Mouse (Mus musculus) spleen, postnatal 14 days (tissue): Measurements from ENCODE around the gene Endov.

Experiments used
- DNase-seq, 2 experiments: peaks; one replicate each; pipeline ENCODE4 v3.0.0; 2021 to 2022; ENCODE audit warnings: low spot score in 2 of 2

The Endov gene

DNA sequence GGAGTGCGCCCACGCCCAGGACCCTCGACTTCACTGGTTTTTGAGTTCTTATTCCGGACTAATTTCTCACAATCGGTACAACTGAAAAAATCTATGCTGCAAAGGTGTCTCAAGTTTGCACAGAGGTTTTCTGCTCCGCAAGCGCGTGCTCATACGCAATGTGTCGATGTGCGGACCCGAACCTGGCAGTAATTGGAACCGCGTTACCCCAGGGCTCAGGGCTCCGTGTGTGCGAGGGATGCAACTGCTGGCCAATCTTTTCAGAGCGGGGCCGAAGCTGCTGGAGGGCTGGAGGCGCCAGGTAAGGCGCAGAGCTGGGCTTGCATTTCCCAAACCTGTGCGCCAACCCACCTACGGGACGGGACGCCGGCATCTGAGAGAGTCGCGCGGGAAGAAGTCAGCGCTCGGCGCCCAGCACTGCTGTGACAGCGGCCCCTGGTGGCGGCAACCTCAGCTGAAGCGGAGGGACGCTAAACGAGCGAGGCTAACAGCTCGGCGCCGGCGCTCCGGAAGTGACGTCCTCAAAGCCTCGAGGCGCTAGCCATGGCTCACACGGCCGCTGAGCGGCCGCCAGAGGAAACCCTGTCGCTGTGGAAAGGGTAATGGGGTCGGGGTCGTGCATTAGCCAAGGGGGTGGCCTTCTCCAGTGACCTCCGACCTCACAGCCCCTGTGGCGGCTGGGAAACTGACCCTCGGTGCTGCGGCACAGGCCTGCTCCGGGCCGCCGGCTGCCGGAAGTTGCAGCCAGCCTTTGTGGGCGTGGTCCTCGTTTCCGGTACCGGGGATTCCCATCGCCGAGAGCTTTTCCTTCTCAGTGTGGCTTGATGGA is at the start of gene Endov:
Endov (plus strand) TSS at position 487 of the 829 bp plus-strand sequence.
- DNase-seq = peak; percentile 97 to 99

DNA sequence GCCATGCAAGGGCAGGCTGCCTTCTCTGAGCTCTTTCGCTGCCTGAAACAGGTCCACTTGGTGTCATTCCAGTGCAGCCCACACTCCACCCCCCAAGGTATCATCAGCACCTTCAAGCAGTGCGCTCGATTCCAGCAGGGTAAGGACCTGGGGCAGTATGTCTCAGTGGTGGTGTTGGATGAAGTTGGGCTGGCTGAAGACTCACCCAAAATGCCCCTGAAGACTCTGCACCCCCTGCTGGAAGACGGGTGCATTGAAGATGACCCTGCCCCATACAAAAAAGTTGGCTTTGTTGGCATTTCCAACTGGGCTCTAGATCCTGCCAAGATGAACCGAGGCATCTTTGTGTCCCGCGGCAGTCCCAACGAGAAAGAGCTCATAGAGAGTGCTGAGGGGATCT is 48.9 kb upstream of the Endov start:
- DNase-seq = no peak

DNA sequence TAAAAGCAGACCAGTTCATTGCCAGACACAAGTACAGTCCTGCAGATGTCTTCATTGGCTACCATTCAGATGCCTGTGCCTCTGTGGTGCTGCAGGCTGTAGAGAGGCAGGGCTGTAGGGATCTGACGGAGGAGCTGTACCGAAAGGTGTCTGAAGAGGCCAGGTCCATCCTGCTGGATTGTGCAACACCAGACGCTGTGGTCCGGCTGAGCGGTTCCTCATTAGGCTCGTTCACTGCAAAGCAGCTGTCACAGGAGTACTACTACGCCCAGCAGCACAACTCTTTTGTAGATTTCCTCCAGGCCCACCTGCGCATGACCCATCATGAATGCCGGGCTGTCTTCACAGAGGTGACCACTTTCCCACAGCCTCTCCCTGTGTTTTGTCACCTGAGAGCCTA is 47.7 kb upstream of the Endov start:
- no peak for DNase-seq

DNA sequence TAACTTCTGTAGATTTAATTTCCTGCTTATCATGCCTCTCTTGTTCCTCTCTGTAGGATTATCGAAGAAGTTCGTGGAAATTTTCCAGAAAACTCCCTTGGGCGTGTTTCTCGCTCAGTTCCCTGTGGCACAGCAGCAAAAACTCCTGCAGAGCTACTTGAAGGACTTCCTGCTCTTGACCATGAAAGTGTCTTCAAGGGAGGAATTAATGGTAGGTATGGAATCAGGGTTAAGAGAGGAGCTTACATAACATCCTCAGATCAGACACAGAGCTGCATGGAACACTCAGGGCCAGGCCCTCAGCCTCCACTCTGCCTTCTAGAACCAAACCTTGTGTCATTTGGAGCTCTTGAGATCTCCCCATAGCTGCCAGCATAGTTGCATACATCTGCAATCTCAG is 35.0 kb upstream of the Endov start:
- no peak for DNase-seq

DNA sequence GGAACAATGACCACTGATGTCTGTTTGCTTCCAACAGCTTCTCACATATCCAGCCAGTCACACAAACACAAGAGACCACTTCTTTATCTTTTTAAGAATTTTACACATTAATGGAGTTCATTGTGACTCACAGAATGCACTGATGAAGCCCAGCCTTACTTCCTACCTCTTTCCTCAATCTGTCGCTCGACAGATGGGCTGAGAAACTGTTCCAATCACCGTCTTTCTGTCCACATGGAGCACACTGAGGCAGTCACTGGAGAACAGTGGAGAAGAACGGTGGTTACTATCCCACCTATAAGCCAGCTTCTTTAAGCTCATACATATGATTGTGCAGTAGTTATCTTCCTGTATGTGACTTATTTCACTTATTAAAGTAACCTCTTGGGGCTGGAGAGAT is 13.3 kb upstream of the Endov start:
- no peak for DNase-seq

DNA sequence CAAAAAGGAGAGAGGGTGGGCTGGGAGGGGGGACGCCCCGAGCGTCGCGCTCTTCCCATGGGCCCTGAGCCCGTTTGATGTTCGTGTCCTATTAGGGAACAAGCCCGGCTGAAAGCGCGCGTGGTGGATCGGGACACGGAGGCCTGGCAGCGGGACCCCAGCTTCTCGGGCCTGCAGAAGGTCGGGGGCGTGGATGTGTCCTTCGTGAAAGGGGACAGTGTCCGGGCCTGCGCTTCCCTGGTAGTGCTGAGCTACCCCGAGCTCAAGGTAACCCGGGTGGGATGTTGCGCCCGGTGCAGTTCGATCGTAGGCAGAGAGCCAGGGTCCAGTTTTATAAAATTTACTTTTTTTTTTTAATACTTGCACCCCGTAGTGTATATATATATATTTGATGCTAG is 542 bp downstream of the Endov start:
- DNase-seq = no peak

DNA sequence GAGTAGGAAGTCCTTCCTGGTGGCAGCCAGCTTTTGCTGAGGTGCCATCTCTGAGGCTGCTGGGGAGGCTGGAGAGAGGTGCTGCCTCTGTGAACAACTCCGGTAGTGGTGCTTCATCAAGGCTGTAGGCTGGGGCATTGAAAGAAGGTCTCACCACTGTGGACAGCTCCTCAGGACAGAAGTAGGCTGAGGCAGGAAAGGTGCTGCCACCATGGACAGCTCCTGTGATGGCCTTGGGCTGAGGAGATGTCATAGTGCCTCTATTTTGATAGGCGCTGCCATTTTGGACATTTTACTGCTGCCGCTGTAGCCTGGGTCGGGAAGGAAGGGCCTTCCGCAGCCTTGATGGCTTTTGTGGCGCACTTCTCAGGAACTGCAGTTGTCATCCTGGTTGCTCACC is 1.7 kb downstream of the Endov start:
- DNase-seq = no peak

DNA sequence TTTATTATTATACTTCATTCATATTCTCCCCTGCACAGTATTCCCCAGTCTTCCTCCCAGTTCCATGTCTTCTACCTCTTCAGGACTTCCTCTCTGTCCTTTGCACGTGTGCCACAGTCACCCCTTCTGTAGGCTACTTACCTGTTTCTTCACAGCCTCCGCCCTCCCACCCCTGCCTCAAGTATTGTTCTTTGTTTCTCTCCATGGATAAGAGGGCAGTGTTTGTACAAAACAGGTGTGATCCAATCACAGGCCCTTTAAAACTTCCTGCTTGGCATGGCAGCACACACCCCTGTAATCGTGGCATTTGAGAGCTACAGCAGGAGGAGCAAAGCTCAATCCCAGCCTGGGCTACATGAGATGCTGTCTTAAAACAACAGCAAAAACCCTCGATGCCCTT is 2.4 kb downstream of the Endov start:
- no peak for DNase-seq

DNA sequence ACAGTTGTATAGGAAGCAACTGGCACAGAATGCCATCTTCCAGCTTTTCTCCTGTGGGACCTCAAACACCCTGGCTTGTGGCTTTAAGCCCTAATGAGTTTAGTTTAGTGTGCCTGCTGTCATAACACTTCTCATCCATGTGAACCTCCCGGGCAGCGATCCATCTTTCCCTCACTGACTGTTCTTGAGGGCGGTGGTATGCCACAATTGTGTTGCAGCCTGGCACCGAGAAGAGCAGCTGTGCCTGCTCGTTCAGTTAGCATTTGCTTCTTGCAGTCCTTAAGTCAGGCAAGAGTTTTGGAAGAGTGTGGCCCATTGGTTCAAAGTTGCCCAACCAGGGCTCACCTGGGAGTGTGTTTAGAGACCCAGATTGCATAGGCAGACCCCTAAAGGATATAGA is 5.0 kb downstream of the Endov start:
- no peak for DNase-seq

DNA sequence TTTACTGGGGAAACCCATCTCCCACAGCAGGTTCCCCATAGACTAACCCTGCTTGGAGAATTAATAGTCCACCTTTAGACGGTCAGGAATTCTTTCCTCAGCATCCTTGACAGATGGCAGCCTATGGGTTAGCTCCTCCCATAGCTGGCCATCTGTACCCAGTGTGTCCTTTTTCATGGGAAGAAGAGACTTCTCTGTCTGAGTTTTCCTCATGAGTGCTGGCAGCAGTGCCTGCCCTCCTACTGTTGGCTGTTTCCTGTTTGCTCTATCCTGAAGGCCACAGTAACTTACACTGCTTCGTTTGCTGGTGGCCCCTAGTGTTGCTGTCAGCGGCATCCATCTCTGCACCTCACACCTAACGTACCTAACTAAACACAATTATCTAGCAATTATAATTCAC is 6.3 kb downstream of the Endov start:
- DNase-seq = no peak

DNA sequence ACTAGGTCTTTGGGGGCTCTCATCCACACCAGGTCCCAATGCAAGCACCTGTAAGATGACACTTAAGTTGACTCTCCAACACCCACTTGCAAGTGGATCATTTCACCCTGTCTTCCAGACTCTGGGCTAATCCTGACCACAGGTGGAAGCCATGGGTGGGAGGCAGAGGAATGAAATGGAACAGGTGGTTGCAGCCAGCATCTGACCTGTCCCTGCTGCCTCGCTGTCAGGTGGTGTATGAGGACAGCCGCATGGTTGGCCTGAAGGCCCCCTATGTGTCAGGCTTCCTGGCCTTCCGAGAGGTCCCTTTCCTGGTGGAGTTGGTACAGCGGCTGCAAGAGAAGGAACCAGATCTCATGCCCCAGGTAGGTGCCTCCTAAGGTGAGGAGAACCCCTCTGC is 8.2 kb downstream of the Endov start:
- no peak for DNase-seq

DNA sequence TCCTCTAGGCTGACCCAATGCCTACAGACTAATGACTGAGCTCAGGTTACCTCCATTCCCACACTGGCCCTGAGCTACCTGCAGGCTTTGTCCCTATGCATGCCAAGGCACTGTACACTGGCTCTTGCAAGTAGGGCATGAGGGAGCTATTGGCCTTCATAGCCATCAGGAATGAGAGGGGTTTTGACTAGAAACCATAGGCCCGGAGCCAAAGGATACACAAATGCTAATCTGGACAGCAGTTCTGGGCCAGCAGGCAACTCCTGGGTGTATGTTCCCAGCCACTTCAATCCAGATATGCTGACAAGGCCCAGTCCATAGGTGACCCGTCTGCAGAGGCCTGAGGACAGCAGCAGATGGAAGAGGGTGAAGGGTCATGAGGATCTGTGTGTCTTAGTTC is 8.9 kb downstream of the Endov start:
- DNase-seq = no peak

DNA sequence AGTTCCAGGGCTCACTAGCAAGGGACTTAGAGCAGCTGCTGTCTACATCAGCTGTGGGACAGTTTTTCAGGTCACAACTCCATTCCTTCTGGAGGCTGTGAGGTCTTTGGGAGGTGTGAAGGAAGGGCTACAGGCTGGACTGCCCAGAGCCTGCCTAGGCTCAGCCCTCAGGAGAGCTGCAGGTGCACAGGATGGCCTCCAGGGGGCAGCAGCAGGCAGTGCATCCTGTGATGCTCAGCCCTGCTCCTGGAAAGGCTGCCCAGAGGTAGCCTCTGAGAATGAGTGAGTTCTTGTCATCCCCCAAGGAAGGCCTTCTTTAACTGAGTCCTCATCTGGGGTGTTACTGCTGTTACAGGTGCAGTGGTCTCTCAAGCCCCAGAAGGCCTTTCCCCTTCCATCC is 12.5 kb downstream of the Endov start:
- DNase-seq = peak; percentile 28 to 50

DNA sequence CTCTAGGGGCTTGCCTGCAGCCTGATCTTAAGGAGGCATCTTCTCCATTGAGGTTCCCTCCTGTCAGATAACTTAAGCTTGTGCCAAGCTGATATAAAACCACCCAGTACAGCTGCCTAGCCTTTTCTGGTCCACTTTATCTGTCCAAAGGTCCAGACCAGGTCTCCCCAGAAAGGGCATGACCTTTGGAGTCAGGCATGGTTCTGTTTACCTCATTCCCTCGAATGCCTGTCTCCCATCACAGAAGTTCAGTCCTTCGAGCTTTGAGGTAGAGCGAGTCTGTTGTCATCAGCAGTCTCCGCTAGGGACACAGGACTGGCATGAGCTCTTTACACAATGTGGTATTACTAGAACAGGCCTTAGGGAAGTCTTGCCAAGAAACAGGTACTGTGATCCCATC is 15.2 kb downstream of the Endov start:
- no peak for DNase-seq

DNA sequence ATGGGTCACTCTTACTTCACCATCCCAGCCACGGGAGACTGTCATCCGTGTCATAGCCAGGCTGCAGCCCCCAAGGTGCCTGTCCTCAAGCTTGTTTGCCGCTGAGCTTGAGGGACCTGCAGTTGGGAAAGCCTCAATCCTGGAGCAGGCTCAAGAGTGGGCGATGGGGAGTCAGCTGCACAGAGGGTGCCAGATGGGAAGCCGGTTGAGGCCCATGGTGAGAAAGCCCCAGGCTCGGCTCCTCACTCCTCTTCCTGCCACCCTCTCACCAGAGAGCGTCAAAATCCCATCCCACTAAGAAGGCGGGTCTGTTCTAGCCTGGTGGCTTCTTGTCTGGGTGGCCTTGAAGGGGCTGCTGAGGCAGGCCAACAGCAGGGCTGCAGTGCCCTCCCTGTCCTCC is 16.6 kb downstream of the Endov start:
- no peak for DNase-seq

DNA sequence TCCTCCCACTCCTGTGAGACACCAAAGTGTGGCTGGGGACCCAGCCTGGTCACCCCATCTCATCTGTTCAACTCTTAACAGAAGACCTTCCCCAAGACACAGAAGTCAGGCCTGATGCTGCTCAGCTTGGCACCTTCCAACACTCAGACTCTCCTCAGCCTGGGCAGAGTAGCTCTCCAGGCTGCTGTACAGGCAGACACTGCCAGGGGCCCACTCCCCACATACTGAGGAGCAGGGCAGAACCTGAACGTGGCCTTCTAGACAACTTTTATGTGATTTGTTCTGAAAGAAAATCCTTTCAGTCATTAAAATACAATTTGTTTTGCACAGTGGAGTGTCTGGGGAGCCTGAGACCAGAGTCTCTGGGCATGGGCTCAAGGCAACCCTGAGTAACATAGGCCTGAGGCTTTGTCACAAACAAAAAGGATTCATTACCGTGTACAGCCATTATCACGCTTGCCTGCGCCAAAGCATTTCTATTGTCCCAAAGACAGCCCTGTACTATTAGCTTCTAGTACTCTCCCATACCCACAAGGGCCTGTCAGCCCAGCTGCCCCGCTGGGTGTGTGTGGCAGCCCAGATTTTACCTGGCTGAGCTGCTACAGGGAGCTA is 18.1 kb downstream of the Endov start:
- DNase-seq = no peak

DNA sequence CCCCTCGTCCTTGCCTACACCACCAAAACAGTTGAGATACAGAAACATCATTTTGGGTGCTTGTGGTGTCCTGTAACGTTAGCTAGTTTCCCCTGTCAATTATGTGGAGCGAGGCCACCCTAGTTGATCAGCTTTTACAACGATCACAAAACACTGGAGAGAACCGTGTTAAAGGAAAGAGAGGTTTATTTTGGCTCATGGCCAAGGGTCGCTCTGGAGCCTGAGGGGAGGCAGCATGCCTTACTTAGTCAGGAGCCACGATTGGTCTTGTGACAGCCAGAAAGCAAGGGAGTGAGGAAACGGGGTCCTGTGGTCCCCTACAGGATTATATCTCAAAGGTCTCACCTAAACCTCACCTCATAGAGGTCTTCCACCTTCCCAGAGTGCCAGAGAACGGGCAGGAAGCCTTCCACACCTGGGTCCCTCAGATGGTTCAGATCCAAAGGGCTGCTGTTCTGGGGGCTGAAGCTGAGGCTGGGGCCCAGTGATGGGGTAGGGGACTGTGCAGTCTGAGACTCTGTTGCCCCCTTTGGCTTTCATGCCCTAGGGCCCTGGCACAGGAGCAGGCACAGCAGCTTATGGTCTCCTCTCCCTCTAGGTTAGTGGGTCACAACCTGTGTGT is 22.0 kb downstream of the Endov start:
- DNase-seq = no peak

DNA sequence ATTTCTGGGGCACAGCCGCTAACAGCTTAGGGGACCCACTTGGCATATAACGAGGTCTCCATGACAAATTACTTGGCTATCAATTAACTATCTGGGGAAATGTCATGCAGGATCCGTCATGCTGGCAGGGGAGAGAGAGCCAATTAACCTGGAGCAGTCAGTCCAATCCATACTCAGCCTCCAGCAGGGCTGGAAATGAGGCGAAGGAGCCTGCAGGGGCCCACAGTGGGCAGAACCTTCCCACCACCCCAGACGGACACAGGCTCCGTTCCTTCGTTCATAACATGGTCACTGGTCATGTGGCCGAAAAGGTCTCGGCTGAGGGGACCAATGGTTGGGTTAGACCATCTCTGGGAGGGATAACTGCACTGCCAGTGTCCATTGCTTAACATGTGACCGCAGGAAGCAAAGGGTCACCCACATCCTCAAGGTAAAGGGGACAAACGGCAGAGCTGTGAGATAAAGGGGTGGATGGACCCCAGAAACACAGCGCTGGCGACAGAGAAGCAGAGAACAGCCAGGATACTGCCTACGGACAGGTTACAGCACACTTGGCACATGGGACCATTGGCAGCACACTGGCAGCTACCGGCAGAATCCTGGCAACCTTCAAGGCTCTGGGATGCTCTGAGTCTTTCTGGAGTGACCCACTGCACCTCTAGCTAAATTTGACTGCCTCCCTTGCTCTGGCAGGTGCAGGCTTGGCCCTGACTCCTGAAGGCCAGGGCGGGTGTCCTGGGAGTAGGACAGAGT is 23.1 kb downstream of the Endov start:
- no peak for DNase-seq

DNA sequence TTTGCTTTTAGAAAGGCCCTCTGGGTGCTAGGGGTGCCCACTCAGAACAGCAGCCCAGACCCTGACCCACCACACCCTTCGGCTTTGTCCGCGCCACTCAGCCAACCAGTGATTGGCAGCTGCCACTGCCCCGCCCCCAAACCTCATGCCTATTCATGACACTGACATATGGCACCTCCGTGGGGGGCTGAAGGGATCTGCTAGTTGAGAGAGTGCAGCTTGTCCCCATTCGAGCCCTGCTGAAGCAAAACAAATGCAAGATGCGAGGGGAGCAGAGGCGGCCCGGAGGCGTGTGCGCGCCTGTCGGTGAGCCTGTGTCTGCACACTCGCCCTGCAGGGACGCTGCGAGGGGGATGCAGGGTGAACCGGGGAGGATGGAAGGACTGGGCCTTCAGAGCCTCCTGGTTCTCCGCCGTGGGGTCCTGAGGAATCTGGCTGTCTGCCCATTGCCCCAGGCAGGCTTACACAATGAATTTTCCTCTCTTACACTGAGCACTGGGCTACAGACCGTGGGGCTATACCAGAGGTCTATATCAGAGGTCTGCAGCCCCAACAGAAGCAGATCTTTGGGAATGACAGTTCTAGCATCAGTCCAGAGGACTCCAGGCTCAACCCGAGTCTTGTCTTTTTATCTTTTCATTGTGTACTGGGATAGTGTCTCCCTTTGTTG is 24.0 kb downstream of the Endov start:
- DNase-seq = no peak

DNA sequence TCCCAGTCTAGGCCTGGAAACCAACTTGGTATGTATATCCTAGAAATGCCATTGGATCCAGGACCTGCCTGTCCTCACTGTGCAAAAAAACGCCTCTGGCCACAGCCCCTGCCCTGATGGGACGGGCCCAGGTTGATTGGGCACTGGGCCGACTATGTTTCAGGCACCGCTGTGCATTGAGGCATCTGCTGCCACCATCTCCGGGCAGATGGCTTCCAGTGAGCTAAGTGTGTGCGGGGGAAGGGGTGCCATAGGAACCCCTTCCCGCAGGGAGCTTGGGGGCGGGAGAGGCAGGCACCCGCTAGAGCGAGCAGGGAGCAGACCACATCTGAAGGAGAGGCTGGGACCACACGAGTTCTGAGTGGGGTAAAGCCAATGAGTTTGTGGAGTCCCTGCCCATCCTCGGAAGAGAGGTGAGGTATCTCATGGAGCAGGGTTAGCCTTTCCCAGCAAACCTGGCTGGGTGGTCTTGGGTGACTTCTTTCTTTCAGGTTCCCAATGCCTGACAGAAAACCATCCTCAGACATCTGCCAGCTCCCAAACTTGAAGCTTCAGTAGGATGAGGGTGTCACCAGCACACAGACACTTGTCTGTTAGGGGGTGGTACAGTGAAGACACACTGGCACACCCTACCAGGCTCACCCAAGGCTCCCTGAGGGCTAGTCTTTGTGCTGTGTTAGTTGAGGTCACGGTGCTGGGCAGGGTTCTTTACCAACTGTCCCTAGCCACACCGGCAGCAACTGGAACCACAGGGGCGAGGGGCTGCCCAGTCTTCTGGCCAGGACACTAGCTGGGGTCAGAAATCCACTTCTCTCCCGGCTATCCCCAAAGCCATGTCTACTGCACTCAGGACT is 24.9 kb downstream of the Endov start:
- no peak for DNase-seq
